Mouse (Mus musculus): ENCODE data around the gene Bsg. TPM values are rescaled to one million over a fixed set of nuclear protein-coding genes. Genes with fewer than 3 reads are reported as not detected.

The Bsg gene
- polyA plus RNA-seq, 1 experiment from 2014 or later, result 576 TPM

Other genes with a start within 250 kb of the Bsg start
- not detected in 2 replicates for gene Vmn2r83, start 235.8 kb upstream of the Bsg start, polyA plus RNA-seq (2014; fragmentation: Nextera tagmentation; extraction: Ambion mirVana)
- gene Plpp2, start 170.7 kb upstream of the Bsg start, polyA plus RNA-seq (2014; fragmentation: Nextera tagmentation; extraction: Ambion mirVana), result 10.5 and 13.4 TPM in 2 replicates
- 33.0 and 41.8 TPM in 2 replicates for gene Mier2, start 149.3 kb upstream of the Bsg start, polyA plus RNA-seq (2014; fragmentation: Nextera tagmentation; extraction: Ambion mirVana)
- gene Theg, start 117.2 kb upstream of the Bsg start, polyA plus RNA-seq (2014; fragmentation: Nextera tagmentation; extraction: Ambion mirVana), result not detected in 2 replicates
- gene C2cd4c, start 90.5 kb upstream of the Bsg start, polyA plus RNA-seq (2014; fragmentation: Nextera tagmentation; extraction: Ambion mirVana), result 0.10 and 0.12 TPM in 2 replicates
- 11.4 and 13.0 TPM in 2 replicates for gene Shc2, start 66.6 kb upstream of the Bsg start, polyA plus RNA-seq (2014; fragmentation: Nextera tagmentation; extraction: Ambion mirVana)
- not detected in 2 replicates for gene Odf3l2, start 58.8 kb upstream of the Bsg start, polyA plus RNA-seq (2014; fragmentation: Nextera tagmentation; extraction: Ambion mirVana)
- 1.2 and 1.4 TPM in 2 replicates for gene Madcam1, start 39.9 kb upstream of the Bsg start, polyA plus RNA-seq (2014; fragmentation: Nextera tagmentation; extraction: Ambion mirVana)
- 65.5 and 69.6 TPM in 2 replicates for gene Tpgs1, start 35.1 kb upstream of the Bsg start, polyA plus RNA-seq (2014; fragmentation: Nextera tagmentation; extraction: Ambion mirVana)
- gene Cdc34, start 22.3 kb upstream of the Bsg start, polyA plus RNA-seq (2014; fragmentation: Nextera tagmentation; extraction: Ambion mirVana), result 149 and 178 TPM in 2 replicates
- 0.27 and 0.58 TPM in 2 replicates for gene Gzmm, start 15.5 kb upstream of the Bsg start, polyA plus RNA-seq (2014; fragmentation: Nextera tagmentation; extraction: Ambion mirVana)
- 0.22 TPM in 2 replicates for gene Hcn2, start 12.1 kb downstream of the Bsg start, polyA plus RNA-seq (2014; fragmentation: Nextera tagmentation; extraction: Ambion mirVana)
- gene Polrmt, start 42.1 kb downstream of the Bsg start, polyA plus RNA-seq (2014; fragmentation: Nextera tagmentation; extraction: Ambion mirVana), result 28.5 and 31.2 TPM in 2 replicates
- 0.08 and 0.32 TPM in 2 replicates for gene Fgf22, start 50.6 kb downstream of the Bsg start, polyA plus RNA-seq (2014; fragmentation: Nextera tagmentation; extraction: Ambion mirVana)
- 69.9 and 81.9 TPM in 2 replicates for gene Rnf126, start 62.5 kb downstream of the Bsg start, polyA plus RNA-seq (2014; fragmentation: Nextera tagmentation; extraction: Ambion mirVana)
- gene Fstl3, start 72.8 kb downstream of the Bsg start, polyA plus RNA-seq (2014; fragmentation: Nextera tagmentation; extraction: Ambion mirVana), result 0.60 and 1.2 TPM in 2 replicates
- 0.10 and 0.40 TPM in 2 replicates for gene Prss57, start 86.5 kb downstream of the Bsg start, polyA plus RNA-seq (2014; fragmentation: Nextera tagmentation; extraction: Ambion mirVana)
- 109 and 129 TPM in 2 replicates for gene Palm, start 89.1 kb downstream of the Bsg start, polyA plus RNA-seq (2014; fragmentation: Nextera tagmentation; extraction: Ambion mirVana)
- gene Misp, start 116.5 kb downstream of the Bsg start, polyA plus RNA-seq (2014; fragmentation: Nextera tagmentation; extraction: Ambion mirVana), result 0.41 TPM in 1 of 2 replicates, not detected in the other
- gene Ptbp1, start 149.9 kb downstream of the Bsg start, polyA plus RNA-seq (2014; fragmentation: Nextera tagmentation; extraction: Ambion mirVana), result 147 and 176 TPM in 2 replicates
- 11.9 and 12.1 TPM in 2 replicates for gene Prtn3, start 170.0 kb downstream of the Bsg start, polyA plus RNA-seq (2014; fragmentation: Nextera tagmentation; extraction: Ambion mirVana)
- gene Plppr3, start 170.1 kb downstream of the Bsg start, polyA plus RNA-seq (2014; fragmentation: Nextera tagmentation; extraction: Ambion mirVana), result 112 and 117 TPM in 2 replicates
- 0.18 TPM in 1 of 2 replicates, not detected in the other for gene Elane, start 181.8 kb downstream of the Bsg start, polyA plus RNA-seq (2014; fragmentation: Nextera tagmentation; extraction: Ambion mirVana)
- not detected in 2 replicates for gene Cfd, start 186.4 kb downstream of the Bsg start, polyA plus RNA-seq (2014; fragmentation: Nextera tagmentation; extraction: Ambion mirVana)
- 39.7 and 45.7 TPM in 2 replicates for gene Med16, start 204.4 kb downstream of the Bsg start, polyA plus RNA-seq (2014; fragmentation: Nextera tagmentation; extraction: Ambion mirVana)
- 20.6 and 25.6 TPM in 2 replicates for gene Gm26602, start 206.4 kb downstream of the Bsg start, polyA plus RNA-seq (2014; fragmentation: Nextera tagmentation; extraction: Ambion mirVana)
- gene Kiss1r, start 212.5 kb downstream of the Bsg start, polyA plus RNA-seq (2014; fragmentation: Nextera tagmentation; extraction: Ambion mirVana), result 0.34 and 0.61 TPM in 2 replicates
- 127 and 135 TPM in 2 replicates for gene R3hdm4, start 216.7 kb downstream of the Bsg start, polyA plus RNA-seq (2014; fragmentation: Nextera tagmentation; extraction: Ambion mirVana)
- gene Arid3a, start 222.6 kb downstream of the Bsg start, polyA plus RNA-seq (2014; fragmentation: Nextera tagmentation; extraction: Ambion mirVana), result 4.2 and 6.2 TPM in 2 replicates